Mouse (Mus musculus) midbrain, embryonic 15.5 days (tissue): ENCODE measurements around the gene Bcat2. TPM values are rescaled to one million over a fixed set of nuclear protein-coding genes. Genes with fewer than 3 reads are reported as not detected.
A peak's percentile ranks its signal among the peaks of the same experiment; 100 is the strongest.

Experiments
- ATAC-seq: fragments of 200-750 bp; cut with Nextera tagmentation; replicated peaks from 2 replicates; pipeline ENCODE4 v1.8.0; 2017; ENCODE audit warnings: moderate TSS enrichment
- H3K27ac ChIP-seq: fragments of 300-500 bp; sonication (generic); 2 replicates; pipeline ENCODE4 v1.5.1; 2015; ENCODE audit warnings: mild to moderate bottlenecking, inconsistent platforms
- H3K27me3 ChIP-seq: fragments of 300-500 bp; sonication (generic); replicated peaks from 2 replicates; pipeline ENCODE4 v1.6.1; 2015; ENCODE audit warnings: inconsistent platforms
- H3K36me3 ChIP-seq: fragments of 300-500 bp; sonication (generic); replicated peaks from 2 replicates; pipeline ENCODE4 v1.6.1; 2015; ENCODE audit warnings: inconsistent platforms
- H3K4me1 ChIP-seq: fragments of 300-500 bp; sonication (generic); 2 replicates; pipeline ENCODE4 v1.6.1; 2015; ENCODE audit warnings: inconsistent platforms
- H3K4me2 ChIP-seq: fragments of 300-500 bp; sonication (generic); 2 replicates; pipeline ENCODE4 v1.6.1; 2015; ENCODE audit warnings: inconsistent platforms, mild to moderate bottlenecking, moderate library complexity
- H3K4me3 ChIP-seq: fragments of 300-500 bp; sonication (generic); 2 replicates; pipeline ENCODE4 v1.5.1; 2015; ENCODE audit warnings: mild to moderate bottlenecking, inconsistent platforms
- H3K9ac ChIP-seq: fragments of 300-500 bp; sonication (generic); 2 replicates; pipeline ENCODE4 v1.6.1; 2015; ENCODE audit warnings: mild to moderate bottlenecking, inconsistent platforms
- H3K9me3 ChIP-seq: fragments of 300-500 bp; sonication (generic); 2 replicates; pipeline ENCODE4 v1.6.1; 2016; ENCODE audit warnings: inconsistent platforms
- whole genome bisulfite sequencing: fragments of 180-500 bp; shearing (Covaris S2); methylation state at CpG from one replicate; pipeline ENCODE4 v1.1.7; 2015; ENCODE audit warnings: mixed read lengths; 5-methylcytosine and 5-hydroxymethylcytosine counted together
- polyA plus RNA-seq: library from polyadenylated mRNA; unstranded; fragments of >200 nt; fragmentation: Nextera tagmentation; extraction: Ambion mirVana; gene quantifications from 2 replicates; pipeline ENCODE4 v1.2.1, GENCODE M21; 2015

Gene Bcat2
- polyA plus RNA-seq, 1 experiment from 2014 or later = 23.8 TPM

- Histone ChIP-seq H3K27me3 (peaks cover 6% of the 10 kb centered on the region; the same call in 1 of the 2 replicates), H3K27ac (no peak overlapping the region), H3K4me2 (no peak overlapping the region; the same call in 1 of the 2 replicates), H3K9ac (no peak overlapping the region), H3K4me1 (peaks cover 15% of the 10 kb centered on the region), H3K9me3 (no peaks in the 10 kb centered on the region), H3K4me3 (peak overlapping the region; percentile 35; the same call in 1 of the 2 replicates), H3K36me3 (peaks cover 8% of the 10 kb centered on the region; the same call in 1 of the 2 replicates)
- no peak for ATAC-seq
- WGBS = 94% methylated on average over 6 of the region's 6 CpGs
Measured at GRCm38 (mm10) chr7:45637710-45638109, 67.8 kb downstream of the Bcat2 start.

GRCm38 (mm10) chr7:45638623-45639401 lies 68.9 kb downstream of the Bcat2 start:
- Histone ChIP-seq H3K9ac (no peak overlapping the region), H3K4me3 (peak overlapping the region; percentile 35), H3K4me2 (peak overlapping the region; percentile 56), H3K4me1 (peaks cover 20% of the 10 kb centered on the region), H3K9me3 (no peaks in the 10 kb centered on the region), H3K27ac (peak overlapping the region; percentile 60), H3K27me3 (no peaks in the 10 kb centered on the region; the same call in 1 of the 2 replicates), H3K36me3 (peaks cover 8% of the 10 kb centered on the region; the same call in 1 of the 2 replicates)
- ATAC-seq = peak; percentile 90
- WGBS = 18% methylated on average over 29 of the region's 29 CpGs

Other genes with a start within 250 kb of the Bcat2 start
- 10.7 and 12.7 TPM in 2 replicates for gene Trpm4, start 236.4 kb upstream of the Bcat2 start, polyA plus RNA-seq
- gene Hrc, start 234.9 kb upstream of the Bcat2 start, polyA plus RNA-seq = 0.23 and 0.26 TPM in 2 replicates
- 29.9 and 31.3 TPM in 2 replicates for gene Ppfia3, start 203.1 kb upstream of the Bcat2 start, polyA plus RNA-seq
- gene Lin7b, start 199.6 kb upstream of the Bcat2 start, polyA plus RNA-seq = 24.4 TPM in 2 replicates
- gene Snrnp70, start 174.4 kb upstream of the Bcat2 start, polyA plus RNA-seq = 202 and 214 TPM in 2 replicates
- not detected in 2 replicates for gene Kcna7, start 164.5 kb upstream of the Bcat2 start, polyA plus RNA-seq
- gene Ntf5, start 156.5 kb upstream of the Bcat2 start, polyA plus RNA-seq = 0.10 TPM in 1 of 2 replicates, not detected in the other
- 0.45 and 0.63 TPM in 2 replicates for gene Lhb, start 149.3 kb upstream of the Bcat2 start, polyA plus RNA-seq
- 21.0 and 22.7 TPM in 2 replicates for gene Gys1, start 135.3 kb upstream of the Bcat2 start, polyA plus RNA-seq
- gene Ruvbl2, start 132.1 kb upstream of the Bcat2 start, polyA plus RNA-seq = 107 and 117 TPM in 2 replicates
- gene Ftl1, start 110.3 kb upstream of the Bcat2 start, polyA plus RNA-seq = 6,021 and 6,209 TPM in 2 replicates
- gene Bax, start 103.3 kb upstream of the Bcat2 start, polyA plus RNA-seq = 257 and 261 TPM in 2 replicates
- gene Tulp2, start 88.3 kb upstream of the Bcat2 start, polyA plus RNA-seq = 0.08 and 0.23 TPM in 2 replicates
- gene Gm45808, start 83.3 kb upstream of the Bcat2 start, polyA plus RNA-seq = not detected in 2 replicates
- 4.0 and 4.1 TPM in 2 replicates for gene Dhdh, start 81.3 kb upstream of the Bcat2 start, polyA plus RNA-seq
- 118 and 121 TPM in 2 replicates for gene Nucb1, start 59.7 kb upstream of the Bcat2 start, polyA plus RNA-seq
- 11.7 and 12.5 TPM in 2 replicates for gene Ppp1r15a, start 43.9 kb upstream of the Bcat2 start, polyA plus RNA-seq
- gene Plekha4, start 43.8 kb upstream of the Bcat2 start, polyA plus RNA-seq = 1.3 TPM in 2 replicates
- gene Hsd17b14, start 15.3 kb upstream of the Bcat2 start, polyA plus RNA-seq = 0.37 TPM in 1 of 2 replicates, not detected in the other
- not detected in 2 replicates for gene Fgf21, start 45.3 kb downstream of the Bcat2 start, polyA plus RNA-seq
- not detected in 2 replicates for gene Fut1, start 47.1 kb downstream of the Bcat2 start, polyA plus RNA-seq
- not detected in 2 replicates for gene Izumo1, start 51.7 kb downstream of the Bcat2 start, polyA plus RNA-seq
- gene Rasip1, start 57.3 kb downstream of the Bcat2 start, polyA plus RNA-seq = 21.8 and 23.1 TPM in 2 replicates
- gene Mamstr, start 69.8 kb downstream of the Bcat2 start, polyA plus RNA-seq = 3.6 and 3.8 TPM in 2 replicates
- 0.05 and 0.18 TPM in 2 replicates for gene Fut2, start 96.2 kb downstream of the Bcat2 start, polyA plus RNA-seq
- gene Ntn5, start 113.9 kb downstream of the Bcat2 start, polyA plus RNA-seq = 0.88 and 1.3 TPM in 2 replicates
- 0.34 and 0.36 TPM in 2 replicates for gene Sec1, start 124.2 kb downstream of the Bcat2 start, polyA plus RNA-seq
- 70.7 and 73.8 TPM in 2 replicates for gene Car11, start 129.7 kb downstream of the Bcat2 start, polyA plus RNA-seq
- gene Dbp, start 134.9 kb downstream of the Bcat2 start, polyA plus RNA-seq = 3.3 and 3.8 TPM in 2 replicates
- gene Rpl18, start 145.3 kb downstream of the Bcat2 start, polyA plus RNA-seq = 537 and 538 TPM in 2 replicates
- gene Sphk2, start 147.8 kb downstream of the Bcat2 start, polyA plus RNA-seq = 24.5 and 26.4 TPM in 2 replicates
- 0.54 and 0.74 TPM in 2 replicates for gene Fam83e, start 151.1 kb downstream of the Bcat2 start, polyA plus RNA-seq
- not detected in 2 replicates for gene Spaca4, start 155.7 kb downstream of the Bcat2 start, polyA plus RNA-seq
- 29.8 and 34.8 TPM in 2 replicates for gene Lmtk3, start 213.6 kb downstream of the Bcat2 start, polyA plus RNA-seq
- gene Sult2b1, start 214.5 kb downstream of the Bcat2 start, polyA plus RNA-seq = 8.3 and 9.7 TPM in 2 replicates
- gene Cyth2, start 244.4 kb downstream of the Bcat2 start, polyA plus RNA-seq = 329 and 334 TPM in 2 replicates